Mouse (Mus musculus): ENCODE measurements around the gene Polr2l. TPM values are rescaled to one million over a fixed set of nuclear protein-coding genes. Genes with fewer than 3 reads are reported as not detected.

Polr2l gene
- polyA plus RNA-seq, 1 experiment from 2014 or later, result 83.8 TPM

DNA sequence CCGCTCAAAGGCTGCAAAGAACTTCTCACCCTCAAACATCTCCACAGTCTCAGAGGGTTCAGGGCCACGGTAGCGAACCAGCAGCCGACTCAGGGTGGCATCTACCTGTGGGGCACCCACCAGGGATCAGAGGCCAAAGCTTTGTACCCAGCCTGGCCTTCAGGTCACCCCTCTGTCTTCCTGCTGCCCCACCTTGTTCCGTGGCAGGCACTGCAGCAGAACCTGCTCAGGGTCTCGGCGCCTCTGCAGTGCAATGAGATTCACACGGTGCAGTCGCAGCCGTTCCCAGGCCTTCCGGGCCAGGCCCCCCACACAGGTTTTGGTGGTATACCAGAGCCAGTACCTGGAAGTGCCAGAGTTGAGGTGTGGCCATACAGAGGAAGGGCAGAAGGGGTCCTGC lies 35.1 kb downstream of the Polr2l start:
- H3K9ac ChIP-seq, result no peak overlapping the region

DNA sequence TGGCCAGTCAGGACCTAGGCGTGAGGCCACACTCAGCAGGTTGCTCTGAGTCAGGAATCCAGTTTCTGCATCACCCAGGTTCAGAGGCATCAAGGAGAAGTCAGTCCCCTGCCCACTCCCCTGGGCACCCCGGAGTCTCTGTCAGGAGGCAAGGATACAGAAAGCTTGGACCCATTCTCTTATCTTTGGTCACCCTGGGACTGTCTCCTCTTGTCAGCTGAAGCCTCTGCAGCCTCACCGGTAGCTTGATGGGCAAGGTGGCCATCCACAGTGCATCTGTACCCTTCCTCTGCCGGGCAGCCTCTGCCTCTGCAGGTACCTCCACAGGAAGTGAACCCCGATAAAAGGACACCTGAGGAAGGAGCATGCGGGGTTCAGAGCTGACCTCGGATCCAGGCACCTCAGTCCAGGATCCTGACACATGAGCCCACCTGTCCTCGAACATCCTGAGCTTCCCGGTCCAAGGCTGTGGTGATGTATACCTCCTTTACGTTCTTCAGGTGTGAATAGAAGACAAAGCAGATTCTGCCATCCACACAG lies 35.7 kb downstream of the Polr2l start:
- 95% methylated on average over 10 of the region's 10 CpGs for WGBS
- Histone ChIP-seq H3K9me3 (no peaks in the 10 kb centered on the region), H3K4me3 (no peak overlapping the region), H3K36me3 (replicated peaks) (no peaks in the 10 kb centered on the region), H3K4me1 (peaks cover 50% of the 10 kb centered on the region), H3K27me3 (replicated peaks) (no peaks in the 10 kb centered on the region), H3K9ac (no peak overlapping the region), H3K27ac (no peak overlapping the region), H3K4me2 (no peak overlapping the region)
- no peak for ATAC-seq (replicated peaks)

More for the DNA sequence above, 35.1 kb downstream of the Polr2l start:
- Histone ChIP-seq H3K4me1 (peaks cover 45% of the 10 kb centered on the region), H3K27ac (no peak overlapping the region), H3K36me3 (replicated peaks) (no peaks in the 10 kb centered on the region), H3K27me3 (replicated peaks) (no peaks in the 10 kb centered on the region), H3K4me2 (no peak overlapping the region), H3K4me3 (no peak overlapping the region), H3K9me3 (no peaks in the 10 kb centered on the region)
- WGBS, result 96% methylated on average over 11 of the region's 11 CpGs
- no peak for ATAC-seq (replicated peaks)

GRCm38 (mm10) chr7:141438201-141438968 lies 36.5 kb downstream of the Polr2l start:
- H3K36me3 ChIP-seq (replicated peaks), result 0 out of 2 replicates have a peak, but pooled peaks cover 2% of the 10 kb centered on the region
- H3K4me2 ChIP-seq, result peak overlapping the region; percentile 92; the same call in 1 of the 2 replicates
- H3K27ac ChIP-seq, result peak overlapping the region; percentile 87; the same call in 1 of the 2 replicates
- H3K9ac ChIP-seq, result peak overlapping the region; percentile 80; the same call in 1 of the 2 replicates
- 90% methylated on average over 12 of the region's 12 CpGs for WGBS
- no peak for ATAC-seq (replicated peaks)
- H3K9me3 ChIP-seq, result no peaks in the 10 kb centered on the region
- H3K27me3 ChIP-seq (replicated peaks), result no peaks in the 10 kb centered on the region
- peak overlapping the region; percentile 74; the same call in 1 of the 2 replicates for H3K4me3 ChIP-seq
- peaks cover 49% of the 10 kb centered on the region for H3K4me1 ChIP-seq

DNA sequence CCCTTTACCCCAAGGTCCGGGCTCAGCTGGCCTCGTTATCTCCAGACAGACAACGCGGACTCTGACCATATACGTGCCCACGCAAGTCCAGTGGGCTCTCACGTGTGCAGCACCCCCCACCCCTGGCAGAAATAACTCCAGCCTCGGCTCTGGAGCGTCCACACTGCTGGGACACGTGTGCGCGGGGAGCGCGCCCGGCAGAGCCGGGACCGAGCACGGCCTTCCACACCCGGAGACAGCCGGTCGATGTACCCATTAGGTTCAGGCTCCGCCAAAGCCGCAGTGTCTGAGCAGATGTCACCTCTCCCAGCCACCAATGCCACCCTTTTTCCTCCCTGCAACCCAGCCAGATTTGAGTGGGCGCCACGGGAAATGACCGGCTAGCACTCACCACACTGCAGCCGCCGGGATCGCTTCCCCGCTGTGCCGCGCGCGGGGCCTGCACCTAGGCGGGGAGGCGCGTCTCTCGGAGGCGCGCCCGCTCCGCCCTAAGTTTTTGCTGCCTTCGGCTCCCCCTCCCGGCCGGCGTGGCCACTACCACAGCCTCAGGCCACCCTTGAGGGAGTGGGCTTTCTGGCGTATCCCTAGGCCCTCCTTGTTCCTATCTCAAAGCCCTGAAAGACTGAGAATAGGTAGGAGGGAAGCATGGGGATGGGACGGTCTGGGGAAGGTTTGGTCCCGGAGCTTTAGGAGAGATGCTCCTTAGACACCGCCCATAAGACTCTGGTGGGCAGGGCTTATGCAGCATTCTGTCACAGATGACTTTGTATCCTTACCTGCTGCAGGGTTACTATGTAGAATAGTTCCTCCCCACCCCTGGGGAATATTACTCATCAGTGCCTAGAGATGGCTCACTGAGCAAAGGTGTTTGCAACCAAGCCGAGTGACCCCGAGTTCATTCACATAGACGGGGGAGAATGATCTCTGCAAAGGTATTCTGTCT lies 37.5 kb downstream of the Polr2l start, which contains the start of gene Slc25a22:
Gene Slc25a22, minus strand, starts transcription at position 715 of the 943 bp plus-strand sequence.
- Histone ChIP-seq H3K4me1 (peaks cover 50% of the 10 kb centered on the region), H3K9ac (peak within 1 kb of the TSS; percentile 80), H3K27ac (peak within 1 kb of the TSS; percentile 87), H3K4me3 (peak within 1 kb of the TSS; percentile 74), H3K27me3 (replicated peaks) (no peaks in the 10 kb centered on the region), H3K36me3 (replicated peaks) (peaks cover 5% of the 10 kb centered on the region; the same call in 1 of the 2 replicates), H3K4me2 (peak within 1 kb of the TSS; percentile 92), H3K9me3 (no peaks in the 10 kb centered on the region)
- 5% methylated on average over 53 of the region's 53 CpGs for WGBS
- ATAC-seq (replicated peaks), result peak; percentile 76

DNA sequence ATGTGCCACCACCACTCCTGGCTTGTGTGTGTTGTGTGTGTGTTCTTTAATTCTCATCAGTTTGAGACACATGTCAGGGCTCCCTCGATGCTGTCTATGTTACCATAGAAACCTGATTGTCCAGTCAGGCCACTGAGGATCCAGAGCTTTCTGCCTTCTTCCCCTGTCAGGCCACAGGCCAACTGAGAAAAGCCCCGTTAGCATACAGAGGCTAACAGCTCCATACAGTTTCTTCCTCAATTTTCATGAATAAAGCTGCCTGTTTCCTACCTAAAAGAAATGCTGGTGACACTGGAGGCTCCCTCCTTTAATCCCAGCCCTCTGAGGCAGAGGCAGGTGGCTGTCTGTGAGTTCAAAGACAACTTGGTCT lies 38.4 kb downstream of the Polr2l start:
- WGBS, result 38% methylated on average over 2 of the region's 2 CpGs
- no peak for ATAC-seq (replicated peaks)
- H3K4me2 ChIP-seq, result peak overlapping the region; percentile 92
- peaks cover 50% of the 10 kb centered on the region for H3K4me1 ChIP-seq
- H3K4me3 ChIP-seq, result peak overlapping the region; percentile 74
- H3K27me3 ChIP-seq (replicated peaks), result no peaks in the 10 kb centered on the region
- no peaks in the 10 kb centered on the region for H3K9me3 ChIP-seq
- peak overlapping the region; percentile 80; the same call in 1 of the 2 replicates for H3K9ac ChIP-seq
- peaks cover 8% of the 10 kb centered on the region for H3K36me3 ChIP-seq (replicated peaks)
- peak overlapping the region; percentile 87 for H3K27ac ChIP-seq

- peaks cover 50% of the 10 kb centered on the region for H3K4me1 ChIP-seq
- no peak for ATAC-seq (replicated peaks)
- no peaks in the 10 kb centered on the region for H3K27me3 ChIP-seq (replicated peaks)
- 74% methylated on average over 9 of the region's 9 CpGs for WGBS
- H3K9me3 ChIP-seq, result no peaks in the 10 kb centered on the region
- peaks cover 13% of the 10 kb centered on the region for H3K36me3 ChIP-seq (replicated peaks)
- H3K9ac ChIP-seq, result no peak overlapping the region
- no peak overlapping the region; the same call in none of the 2 replicates for H3K4me3 ChIP-seq
- peak overlapping the region; percentile 92 for H3K4me2 ChIP-seq
- peak overlapping the region; percentile 84; the same call in 1 of the 2 replicates for H3K27ac ChIP-seq
Observed at GRCm38 (mm10) chr7:141435856-141436522, 38.9 kb downstream of the Polr2l start.

GRCm38 (mm10) chr7:141435129-141435855 lies 39.6 kb downstream of the Polr2l start:
- Histone ChIP-seq H3K4me2 (peak overlapping the region; percentile 92), H3K27me3 (replicated peaks) (no peaks in the 10 kb centered on the region), H3K4me3 (peak overlapping the region; percentile 70), H3K9me3 (no peaks in the 10 kb centered on the region), H3K4me1 (peaks cover 52% of the 10 kb centered on the region), H3K36me3 (replicated peaks) (peaks cover 15% of the 10 kb centered on the region), H3K27ac (peak overlapping the region; percentile 84), H3K9ac (peak overlapping the region; percentile 72)
- no peak for ATAC-seq (replicated peaks)
- 4% methylated on average over 16 of the region's 17 CpGs for WGBS

GRCm38 (mm10) chr7:141434464-141434863 lies 40.5 kb downstream of the Polr2l start:
- Histone ChIP-seq H3K9me3 (no peaks in the 10 kb centered on the region), H3K27me3 (replicated peaks) (no peaks in the 10 kb centered on the region), H3K4me3 (peak overlapping the region; percentile 70), H3K9ac (peak overlapping the region; percentile 72), H3K4me1 (peaks cover 60% of the 10 kb centered on the region), H3K36me3 (replicated peaks) (peaks cover 15% of the 10 kb centered on the region), H3K4me2 (peak overlapping the region; percentile 92), H3K27ac (peak overlapping the region; percentile 84)
- ATAC-seq (replicated peaks), result peak; percentile 12; the same call in 1 of the 2 replicates
- 11% methylated on average over 8 of the region's 8 CpGs for WGBS

GRCm38 (mm10) chr7:141433517-141434400 lies 41.2 kb downstream of the Polr2l start:
- Histone ChIP-seq H3K4me2 (peak overlapping the region; percentile 92), H3K9me3 (no peaks in the 10 kb centered on the region), H3K27ac (peak overlapping the region; percentile 84), H3K27me3 (replicated peaks) (no peaks in the 10 kb centered on the region), H3K9ac (peak overlapping the region; percentile 72), H3K4me3 (peak overlapping the region; percentile 70), H3K4me1 (peaks cover 67% of the 10 kb centered on the region), H3K36me3 (replicated peaks) (peaks cover 15% of the 10 kb centered on the region)
- ATAC-seq (replicated peaks), result no peak
- 70% methylated on average over 15 of the region's 15 CpGs for WGBS

DNA sequence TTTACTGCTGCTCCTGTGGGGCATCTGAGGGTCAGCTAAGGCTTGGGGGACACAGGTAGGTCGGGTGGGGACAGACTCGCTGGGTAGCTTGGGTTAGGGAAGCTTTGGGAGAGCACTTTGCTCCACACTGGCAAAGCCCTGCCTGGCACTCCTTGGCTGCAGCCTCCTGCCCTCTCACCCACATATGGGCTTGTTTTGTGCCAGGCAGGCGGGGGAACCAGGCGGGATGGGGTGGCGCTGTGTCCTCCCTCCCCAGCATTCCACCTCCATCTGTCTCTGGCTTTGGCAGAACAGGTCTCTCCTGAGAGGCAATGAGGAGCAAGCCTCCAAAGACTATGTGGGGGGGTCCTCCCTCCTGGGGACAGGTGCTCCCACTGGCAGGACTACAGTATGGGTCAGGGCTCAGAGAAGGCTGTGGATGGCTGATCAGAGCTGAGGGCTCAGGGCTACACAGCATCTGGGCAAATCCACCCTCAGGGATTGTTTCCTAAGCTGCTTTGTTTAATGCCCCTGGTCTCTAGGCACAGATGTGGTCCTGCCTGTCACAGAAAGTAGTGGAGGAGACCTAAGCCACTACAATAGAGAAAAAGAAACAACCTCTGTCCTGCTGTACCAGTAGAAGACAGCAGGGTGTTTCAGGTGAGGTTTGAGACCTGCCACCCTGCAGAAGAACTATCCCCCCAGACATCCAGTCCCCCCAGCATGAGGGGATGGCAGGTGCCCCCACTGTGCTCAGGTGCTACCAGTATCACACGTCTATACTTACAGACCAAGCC lies 42.0 kb downstream of the Polr2l start:
- ATAC-seq (replicated peaks), result no peak
- peak overlapping the region; percentile 72; the same call in 1 of the 2 replicates for H3K9ac ChIP-seq
- peaks cover 15% of the 10 kb centered on the region for H3K36me3 ChIP-seq (replicated peaks)
- peak overlapping the region; percentile 70; the same call in 1 of the 2 replicates for H3K4me3 ChIP-seq
- H3K27me3 ChIP-seq (replicated peaks), result no peaks in the 10 kb centered on the region
- WGBS, result 80% methylated on average over 6 of the region's 6 CpGs
- H3K9me3 ChIP-seq, result no peaks in the 10 kb centered on the region
- no peak overlapping the region for H3K27ac ChIP-seq
- peak overlapping the region; percentile 92 for H3K4me2 ChIP-seq
- H3K4me1 ChIP-seq, result peaks cover 71% of the 10 kb centered on the region
